19 mouse cellular contexts compared by ENCODE assay signal in genomic region chr19:58383273-58383672, GRCm38 (mm10).
DNase-seq lines count a peak whose midpoint lies in the region; ATAC-seq and TF ChIP-seq lines count a peak whose summit lies in the region.
"Had no signal": no experiment of that assay in that cellular context is flagged by ENCODE, and none has a peak within 500 bp of the region (broad histone marks: within the 10 kb centered on the region; RNA-seq: fewer than 3 reads in every experiment).

No protein-coding gene starts in this region.

- no peak overlapping the region for H3K4me2 ChIP-seq in heart, embryonic 12.5 days
- H3K4me2 ChIP-seq in liver, embryonic 11.5 days = no peak overlapping the region
- no peak overlapping the region for H3K4me2 ChIP-seq in midbrain, embryonic 13.5 days (replicated peaks)
- H3K4me2 ChIP-seq: embryonic facial prominence, embryonic 12.5 days; forebrain, embryonic 15.5 days; heart, embryonic 15.5 days; hindbrain, embryonic 13.5 days had no signal

- no peaks in the 10 kb centered on the region for H3K27me3 ChIP-seq in heart, embryonic 12.5 days (replicated peaks)
- no peaks in the 10 kb centered on the region for H3K27me3 ChIP-seq in liver, adult 2 months (ENCODE audit: control insufficient read depth, insufficient read depth, low read length)
- no peaks in the 10 kb centered on the region for H3K27me3 ChIP-seq in liver, embryonic 11.5 days (replicated peaks; ENCODE audit: control insufficient read depth, insufficient read depth, low read length)
- no peaks in the 10 kb centered on the region for H3K27me3 ChIP-seq in midbrain, embryonic 10.5 days (ENCODE audit: low read depth, poor library complexity, severe bottlenecking)
- no peaks in the 10 kb centered on the region for H3K27me3 ChIP-seq in midbrain, embryonic 13.5 days
- H3K27me3 ChIP-seq: embryonic facial prominence, embryonic 12.5 days; forebrain, embryonic 15.5 days; hindbrain, embryonic 13.5 days had no signal

- H3K79me2 ChIP-seq in liver, adult 2 months (ENCODE audit: control insufficient read depth, insufficient read depth, low read length) = peaks cover 14% of the 10 kb centered on the region

- H3K4me1 ChIP-seq in heart, embryonic 12.5 days (replicated peaks) = no peaks in the 10 kb centered on the region
- peaks cover 21% of the 10 kb centered on the region for H3K4me1 ChIP-seq in liver, adult 2 months (ENCODE audit: control insufficient read depth, insufficient read depth, low read length)
- H3K4me1 ChIP-seq in liver, embryonic 11.5 days (replicated peaks; ENCODE audit: control insufficient read depth, insufficient read depth, low read length) = no peaks in the 10 kb centered on the region
- H3K4me1 ChIP-seq in midbrain, embryonic 10.5 days = peaks cover 20% of the 10 kb centered on the region
- peaks cover 17% of the 10 kb centered on the region; the same call in 1 of the 2 replicates for H3K4me1 ChIP-seq in midbrain, embryonic 13.5 days (replicated peaks)
- H3K4me1 ChIP-seq: embryonic facial prominence, embryonic 12.5 days; forebrain, embryonic 15.5 days; heart, embryonic 15.5 days had no signal

- 44% methylated on average over 3 of the region's 3 CpGs for WGBS in heart, embryonic 12.5 days
- 55% methylated on average over 3 of the region's 3 CpGs for WGBS in liver, adult 2 months
- 76% methylated on average over 3 of the region's 3 CpGs for WGBS in liver, embryonic 11.5 days
- 66% methylated on average over 3 of the region's 3 CpGs for WGBS in midbrain, embryonic 10.5 days
- WGBS in midbrain, embryonic 13.5 days = 63% methylated on average over 3 of the region's 3 CpGs

- H3K36me3 ChIP-seq in heart, embryonic 12.5 days = no peaks in the 10 kb centered on the region
- H3K36me3 ChIP-seq in liver, adult 2 months (ENCODE audit: control insufficient read depth, insufficient read depth, low read length) = peaks cover 6% of the 10 kb centered on the region
- H3K36me3 ChIP-seq in liver, embryonic 11.5 days (ENCODE audit: control insufficient read depth, insufficient read depth, low read length) = no peaks in the 10 kb centered on the region
- H3K36me3 ChIP-seq in midbrain, embryonic 10.5 days = no peaks in the 10 kb centered on the region
- H3K36me3 ChIP-seq in midbrain, embryonic 13.5 days = no peaks in the 10 kb centered on the region
- H3K36me3 ChIP-seq: embryonic facial prominence, embryonic 12.5 days; forebrain, embryonic 15.5 days; heart, embryonic 15.5 days; hindbrain, embryonic 13.5 days had no signal

- ATAC-seq in heart, embryonic 12.5 days (ENCODE audit: insufficient number of reproducible peaks, low FRiP score) = no peak
- ATAC-seq in liver, embryonic 11.5 days (replicated peaks; ENCODE audit: low FRiP score) = no peak
- ATAC-seq in midbrain, embryonic 13.5 days = no peak
- ATAC-seq: forebrain, embryonic 15.5 days; hindbrain, postnatal 0 days had no signal

- TF ChIP-seq CTCF in liver, adult 2 months (IDR thresholded peaks at IDR 0.05; ENCODE audit: low read depth, low read length) = no peak

- no peak for TF ChIP-seq POLR2A in liver, adult 2 months (IDR thresholded peaks at IDR 0.05; ENCODE audit: extremely low read depth, insufficient read depth, low read length)

- DNase-seq in heart, adult 8-10 months (ENCODE audit: low spot score) = peak; percentile 15
- no peak for DNase-seq in liver, adult 2 months (ENCODE audit: extremely low read depth, low read depth, low spot score)
- no peak for DNase-seq in liver, embryonic 11.5 days (ENCODE audit: low spot score)
- no peak for DNase-seq in midbrain, embryonic 10.5 days (ENCODE audit: low spot score)
- DNase-seq in lung, postnatal 36 days = peak; percentile 14
- no peak for DNase-seq in left cerebral cortex, postnatal 4 days
- DNase-seq: adrenal gland, postnatal 10 days; cerebellum, adult 11-12 months; cerebellum, adult 9-10 months; cerebellum, postnatal 25 days; gastrocnemius, postnatal 36 days; heart, adult 11 months had no signal

- intact Hi-C loops in left cerebral cortex, postnatal 4 days (cut with DNase I) = no loop called here

- H3K27ac ChIP-seq in heart, embryonic 12.5 days (ENCODE audit: poor library complexity, severe bottlenecking) = no peak overlapping the region
- H3K27ac ChIP-seq in liver, adult 2 months (replicated peaks; ENCODE audit: insufficient read depth, low read depth, low read length) = peak overlapping the region; percentile 18
- no peak overlapping the region for H3K27ac ChIP-seq in liver, embryonic 11.5 days (ENCODE audit: low read depth, low read length)
- H3K27ac ChIP-seq in midbrain, embryonic 10.5 days (replicated peaks) = 0 out of 2 replicates have a peak overlapping the region, but pooled peaks have one; percentile 2
- no peak overlapping the region for H3K27ac ChIP-seq in midbrain, embryonic 13.5 days
- H3K27ac ChIP-seq: embryonic facial prominence, embryonic 12.5 days; forebrain, embryonic 15.5 days; heart, embryonic 15.5 days; hindbrain, embryonic 13.5 days; hindbrain, postnatal 0 days had no signal

- H3K9ac ChIP-seq in heart, embryonic 12.5 days = no peak overlapping the region
- H3K9ac ChIP-seq in liver, adult 2 months (ENCODE audit: low read depth, low read length) = no peak overlapping the region
- no peak overlapping the region for H3K9ac ChIP-seq in liver, embryonic 11.5 days (ENCODE audit: low read depth, low read length)
- H3K9ac ChIP-seq in midbrain, embryonic 13.5 days (replicated peaks) = no peak overlapping the region
- H3K9ac ChIP-seq: embryonic facial prominence, embryonic 12.5 days; forebrain, embryonic 15.5 days; heart, embryonic 15.5 days; hindbrain, embryonic 13.5 days had no signal

- H3K9me3 ChIP-seq in heart, embryonic 12.5 days (replicated peaks) = no peaks in the 10 kb centered on the region
- H3K9me3 ChIP-seq in liver, embryonic 11.5 days (ENCODE audit: control insufficient read depth, low read length) = no peaks in the 10 kb centered on the region
- H3K9me3 ChIP-seq in midbrain, embryonic 10.5 days (replicated peaks) = no peaks in the 10 kb centered on the region
- H3K9me3 ChIP-seq in midbrain, embryonic 13.5 days = no peaks in the 10 kb centered on the region
- H3K9me3 ChIP-seq: embryonic facial prominence, embryonic 12.5 days; forebrain, embryonic 15.5 days; heart, embryonic 15.5 days; hindbrain, embryonic 13.5 days had no signal

- H3K4me3 ChIP-seq in heart, embryonic 12.5 days = no peak overlapping the region
- no peak overlapping the region for H3K4me3 ChIP-seq in liver, adult 2 months (ENCODE audit: insufficient read depth, low read depth, low read length)
- no peak overlapping the region for H3K4me3 ChIP-seq in liver, embryonic 11.5 days (ENCODE audit: low read depth, low read length)
- no peak overlapping the region for H3K4me3 ChIP-seq in midbrain, embryonic 10.5 days
- no peak overlapping the region for H3K4me3 ChIP-seq in midbrain, embryonic 13.5 days (replicated peaks)
- H3K4me3 ChIP-seq: embryonic facial prominence, embryonic 12.5 days; forebrain, embryonic 15.5 days; heart, embryonic 15.5 days; hindbrain, embryonic 13.5 days had no signal

Comparison
In these comparisons a context has a peak if more than half of its experiments do, and no peak if none do; other contexts are left out.
1. H3K27ac ChIP-seq: peak in liver, adult 2 months (single experiment) and midbrain, embryonic 10.5 days (single experiment); none in heart, embryonic 12.5 days (single experiment), liver, embryonic 11.5 days (single experiment) and midbrain, embryonic 13.5 days (single experiment).
2. DNase-seq: peak in heart, adult 8-10 months (single experiment) and lung, postnatal 36 days (single experiment); none in liver, adult 2 months (single experiment), liver, embryonic 11.5 days (single experiment), midbrain, embryonic 10.5 days (single experiment) and left cerebral cortex, postnatal 4 days (single experiment).